Mouse (Mus musculus) thymus, adult 2 months (tissue): Measurements from ENCODE around the gene Syt11. TPM values are rescaled to one million over a fixed set of nuclear protein-coding genes. Genes with fewer than 3 reads are reported as not detected.
"Not testable (repeated sequence)": the region's sequence is repeated elsewhere in the genome, so short reads cannot be mapped to it uniquely, and the experiment has no call there.

ENCODE experiments used
- DNase-seq: peaks from one replicate; pipeline ENCODE4 v3.0.0; 2021
- H3K27ac ChIP-seq: fragments of 200-500 bp; 2 replicates; pipeline ENCODE4 v1.5.1; 2012; ENCODE audit warnings: low read length, control low read depth; ENCODE audit not compliant: control insufficient read depth, insufficient read depth
- H3K27me3 ChIP-seq: fragments of 200-500 bp; 2 replicates; pipeline ENCODE4 v1.6.1; 2012; ENCODE audit warnings: mild to moderate bottlenecking, low read length, moderate library complexity, mixed read lengths; ENCODE audit not compliant: control insufficient read depth, insufficient read depth
- H3K36me3 ChIP-seq: fragments of 200-500 bp; 2 replicates; pipeline ENCODE4 v1.6.1; 2012; ENCODE audit warnings: mild to moderate bottlenecking, low read length, moderate library complexity; ENCODE audit not compliant: control insufficient read depth, insufficient read depth
- H3K4me1 ChIP-seq: fragments of 200-500 bp; replicated peaks from 2 replicates; pipeline ENCODE4 v1.6.1; 2012; ENCODE audit warnings: low read length; ENCODE audit not compliant: control insufficient read depth, insufficient read depth
- H3K4me3 ChIP-seq: fragments of 200-500 bp; 2 replicates; pipeline ENCODE4 v1.5.1; 2012; ENCODE audit warnings: mild to moderate bottlenecking, low read length, control low read depth, moderate library complexity; ENCODE audit not compliant: control insufficient read depth, insufficient read depth
- CTCF ChIP-seq: fragments of 200-500 bp; IDR thresholded peaks from 2 replicates; pipeline ENCODE4 v1.5.1; 2012; ENCODE audit warnings: mild to moderate bottlenecking, control low read depth, low read length, moderate library complexity, borderline replicate concordance; ENCODE audit not compliant: control insufficient read depth, poor library complexity, insufficient read depth; ENCODE audit errors: extremely low read depth
- POLR2A ChIP-seq: fragments of 200-500 bp; IDR thresholded peaks from 2 replicates; pipeline ENCODE4 v1.6.1; 2012; ENCODE audit warnings: mild to moderate bottlenecking, low read length, control low read depth, moderate library complexity; ENCODE audit not compliant: control insufficient read depth, poor library complexity, insufficient read depth; ENCODE audit errors: extremely low read depth
- WGBS: fragments of 180-500 bp; shearing (Covaris S2); methylation state at CpG from one replicate; pipeline ENCODE4 v1.1.7; 2018; 5-methylcytosine and 5-hydroxymethylcytosine counted together
- polyA plus RNA-seq: library from polyadenylated mRNA; depleted of rRNA; stranded (reverse); fragments of >200 nt; gene quantifications from 2 replicates; pipeline ENCODE4 v1.2.3, GENCODE M21; 2012; rRNA removed

The Syt11 gene
- polyA plus RNA-seq: 3.2 and 3.5 TPM in 2 replicates

GRCm38 (mm10) chr3:88774939-88775841 lies at the start of gene Syt11:
Syt11 (minus strand) TSS chr3:88775164.
- DNase-seq: peak; percentile 39
- not testable (repeated sequence) for H3K36me3 ChIP-seq, H3K4me1 ChIP-seq, H3K27me3 ChIP-seq
- Histone ChIP-seq H3K27ac (peak within 1 kb of the TSS; percentile 37; the same call in 1 of the 2 replicates), H3K4me3 (peak within 1 kb of the TSS; percentile 55)
- WGBS: 6% methylated on average over 39 of the region's 51 CpGs

- no peak for TF ChIP-seq CTCF
- no peak for TF ChIP-seq POLR2A
These were observed 29.1 kb upstream of the Syt11 start for GRCm38 (mm10) chr3:88803910-88804540.

DNA sequence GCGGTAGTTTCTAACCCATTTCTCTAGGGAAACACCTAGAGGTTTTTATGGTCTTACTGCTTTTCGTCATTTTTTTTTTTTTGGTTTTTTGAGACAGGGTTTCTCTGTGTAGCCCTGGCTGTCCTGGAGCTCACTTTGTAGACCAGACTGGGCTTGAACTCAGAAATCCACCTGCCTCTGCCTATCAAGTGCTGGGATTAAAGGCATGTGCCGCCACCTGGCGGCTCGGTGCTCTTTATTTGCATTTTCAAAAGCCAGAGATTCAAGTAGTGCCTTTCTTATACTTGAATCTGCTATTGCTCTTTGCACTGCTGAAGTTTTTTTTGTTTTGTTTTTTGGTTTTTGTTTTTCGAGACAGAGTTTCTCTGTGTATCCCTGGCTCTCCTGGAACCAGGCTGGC lies 22.5 kb upstream of the Syt11 start:
- H3K27me3 ChIP-seq, DNase-seq, H3K4me1 ChIP-seq, H3K4me3 ChIP-seq, H3K27ac ChIP-seq, H3K36me3 ChIP-seq: not testable (repeated sequence)
- 95% methylated on average over 6 of the region's 6 CpGs for whole genome bisulfite sequencing

More at GRCm38 (mm10) chr3:88803910-88804540, 29.1 kb upstream of the Syt11 start:
- Histone ChIP-seq H3K27ac (no peak overlapping the region), H3K4me3 (no peak overlapping the region), H3K27me3 (no peaks in the 10 kb centered on the region), H3K4me1 (no peaks in the 10 kb centered on the region), H3K36me3 (peaks cover 8% of the 10 kb centered on the region; the same call in 1 of the 2 replicates)
- 93% methylated on average over 5 of the region's 5 CpGs for whole genome bisulfite sequencing
- no peak for DNase-seq

GRCm38 (mm10) chr3:88788033-88788432 lies 13.1 kb upstream of the Syt11 start:
- H3K4me3 ChIP-seq, H3K27me3 ChIP-seq, H3K27ac ChIP-seq, H3K4me1 ChIP-seq, DNase-seq, H3K36me3 ChIP-seq: not testable (repeated sequence)
- 100% methylated on average over 2 of the region's 4 CpGs for WGBS

DNA sequence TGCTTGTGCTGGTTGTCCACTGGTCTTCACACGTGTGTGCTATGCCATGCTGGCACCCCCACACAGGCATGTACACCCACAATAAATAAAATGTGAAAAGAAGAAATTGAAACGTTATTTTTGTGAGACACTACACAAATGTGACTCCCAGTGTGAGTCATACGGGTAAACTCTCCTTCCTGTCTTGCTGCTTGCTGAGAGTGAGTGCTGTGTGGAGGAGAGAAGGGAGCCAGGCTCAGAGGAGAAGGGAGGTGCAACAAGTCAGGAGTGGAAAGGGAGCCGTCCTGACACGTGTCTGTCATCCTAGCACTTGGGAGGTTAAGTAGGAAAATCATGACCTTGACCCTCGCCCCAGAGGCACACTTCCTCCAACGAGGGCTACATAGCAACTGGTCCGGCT lies 11.8 kb upstream of the Syt11 start:
- H3K27me3 ChIP-seq, H3K4me1 ChIP-seq, H3K27ac ChIP-seq, DNase-seq, H3K4me3 ChIP-seq, H3K36me3 ChIP-seq: not testable (repeated sequence)
- no CpG with 5 or more reads among the region's 8 CpGs for WGBS

DNA sequence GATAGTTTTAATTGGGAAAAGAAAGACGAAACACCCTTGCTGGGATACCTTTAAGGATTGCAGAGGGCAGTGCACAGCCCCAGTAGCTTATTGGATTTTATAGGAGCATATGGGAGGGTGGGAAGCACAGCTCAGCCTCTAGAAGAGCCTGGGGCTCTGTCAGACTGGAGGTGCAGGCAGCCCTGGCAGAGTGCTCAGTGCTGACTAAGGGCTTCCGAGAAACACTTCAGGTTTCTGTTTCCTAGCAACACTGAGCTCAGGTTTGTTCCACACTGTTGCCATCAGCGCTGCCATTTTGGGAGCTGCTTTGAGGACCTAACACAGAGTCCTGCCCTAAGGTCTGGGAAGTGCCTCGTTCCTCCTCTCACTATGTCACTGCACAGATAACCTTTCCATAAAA lies 11.4 kb upstream of the Syt11 start:
- not testable (repeated sequence) for H3K27me3 ChIP-seq, DNase-seq, H3K4me1 ChIP-seq, H3K4me3 ChIP-seq, H3K36me3 ChIP-seq, H3K27ac ChIP-seq
- WGBS: 100% methylated on average over 1 of the region's 4 CpGs

DNA sequence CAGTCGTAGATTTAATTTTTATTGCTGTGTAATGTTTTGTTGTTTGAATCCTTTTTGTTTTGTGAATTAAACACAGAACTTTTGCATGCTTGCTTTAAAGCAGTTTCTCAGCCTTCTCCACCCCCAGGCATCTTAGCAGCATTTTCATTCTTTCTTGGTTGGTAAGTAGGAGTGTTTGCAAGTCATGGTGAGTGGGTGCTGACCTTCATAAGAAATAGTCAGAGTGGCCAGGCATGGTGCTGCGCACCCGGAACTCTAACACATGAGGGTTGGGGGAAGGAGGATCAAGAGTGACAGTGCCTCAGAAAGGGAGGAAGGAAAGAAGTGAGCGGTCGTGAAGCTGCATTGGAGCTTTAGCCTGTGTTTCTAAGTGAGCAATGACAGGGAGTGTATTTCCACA lies 9.9 kb upstream of the Syt11 start:
- Histone ChIP-seq H3K4me1 (no peaks in the 10 kb centered on the region), H3K27me3 (no peaks in the 10 kb centered on the region), H3K4me3 (no peak overlapping the region), H3K27ac (no peak overlapping the region), H3K36me3 (peaks cover 7% of the 10 kb centered on the region; the same call in 1 of the 2 replicates)
- no peak for DNase-seq
- WGBS: 97% methylated on average over 5 of the region's 5 CpGs
- TF ChIP-seq POLR2A (no peak), CTCF (no peak)

DNA sequence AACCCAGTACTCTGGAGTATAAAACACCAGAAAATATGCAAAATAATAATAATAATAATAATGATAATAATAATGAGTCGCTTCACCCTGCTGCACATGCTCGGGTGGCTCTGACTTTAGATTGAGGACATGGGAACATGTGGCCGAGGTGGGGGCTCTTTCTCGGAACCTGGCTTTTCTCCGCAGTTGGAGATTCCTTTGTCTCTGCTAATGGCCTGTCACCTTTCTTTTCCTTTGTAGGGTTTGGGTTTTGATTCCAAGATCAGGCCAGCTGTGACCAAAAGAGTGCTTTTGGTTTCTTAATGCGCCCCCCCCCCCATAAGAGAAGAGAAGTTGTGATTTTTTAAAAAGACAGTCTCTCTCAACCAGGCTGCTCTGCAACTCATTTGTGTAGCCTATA lies 1.8 kb downstream of the Syt11 start:
- H3K36me3 ChIP-seq, H3K4me1 ChIP-seq, H3K27me3 ChIP-seq, DNase-seq, H3K27ac ChIP-seq, H3K4me3 ChIP-seq: not testable (repeated sequence)
- WGBS: 94% methylated on average over 6 of the region's 6 CpGs

DNA sequence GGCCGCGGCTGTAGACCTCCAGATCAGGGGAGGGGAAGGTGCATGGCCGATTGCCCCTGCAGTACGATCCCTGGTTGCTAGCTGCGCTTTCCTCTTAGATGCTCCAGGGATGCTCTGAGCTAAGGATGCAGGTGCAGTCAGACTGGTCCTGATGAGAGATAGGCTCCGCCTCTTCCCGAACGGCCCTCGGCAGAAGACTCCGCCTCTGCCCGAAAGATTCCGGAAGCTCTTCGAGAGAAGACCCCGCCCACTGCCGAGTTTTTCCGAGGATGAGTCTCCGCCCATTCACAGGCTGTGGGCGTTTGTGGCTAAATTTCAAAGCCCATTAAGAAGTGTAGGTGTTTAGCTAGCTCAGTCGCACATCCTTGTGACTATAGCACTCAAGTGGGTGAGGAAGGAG lies 2.6 kb downstream of the Syt11 start:
- not testable (repeated sequence) for H3K4me1 ChIP-seq, H3K36me3 ChIP-seq, H3K27ac ChIP-seq, H3K27me3 ChIP-seq, H3K4me3 ChIP-seq
- peak; percentile 91 for DNase-seq
- WGBS: 3% methylated on average over 19 of the region's 19 CpGs

- H3K4me3 ChIP-seq, H3K27me3 ChIP-seq, H3K27ac ChIP-seq, H3K4me1 ChIP-seq, DNase-seq, H3K36me3 ChIP-seq: not testable (repeated sequence)
- 20% methylated on average over 3 of the region's 6 CpGs for WGBS
These were observed 3.1 kb downstream of the Syt11 start for GRCm38 (mm10) chr3:88771941-88772280.
